Mouse (Mus musculus) liver, postnatal 0 days (tissue): ENCODE data around the gene Timeless.

Source experiments
- CTCF ChIP-seq: sonication (generic); IDR thresholded peaks from 2 replicates; pipeline ENCODE4 v1.5.1; 2016; ENCODE audit warnings: antibody characterized with exemption, low read depth
- EP300 ChIP-seq: IDR thresholded peaks from 2 replicates; pipeline ENCODE4 v1.6.1; 2016; ENCODE audit warnings: antibody characterized with exemption, low read depth, mild to moderate bottlenecking

GRCm38 (mm10) chr10:128209311-128210009 lies 22.4 kb upstream of the Timeless start:
- no peak for TF ChIP-seq CTCF
- TF ChIP-seq EP300: no peak
